Mouse (Mus musculus) brain, embryonic 14.5 days (tissue): ENCODE results near the gene H2-Ke6.

Experiments used
- CTCF ChIP-seq: fragments of 200-500 bp; IDR thresholded peaks from 2 replicates; pipeline ENCODE4 v1.5.1; 2012; ENCODE audit warnings: inconsistent platforms, mild to moderate bottlenecking, moderate library complexity, borderline replicate concordance; ENCODE audit not compliant: insufficient read depth, insufficient read length; ENCODE audit errors: extremely low read depth
- POLR2A ChIP-seq: fragments of 200-500 bp; IDR thresholded peaks from 2 replicates; pipeline ENCODE4 v1.6.1; 2012; ENCODE audit warnings: mild to moderate bottlenecking, inconsistent platforms, borderline replicate concordance; ENCODE audit not compliant: poor library complexity, insufficient read depth, insufficient read length, severe bottlenecking; ENCODE audit errors: extremely low read depth

- TF ChIP-seq CTCF, result no peak
- no peak for TF ChIP-seq POLR2A
Measured at GRCm38 (mm10) chr17:33978631-33979031, 49.2 kb downstream of the H2-Ke6 start.
